Mouse (Mus musculus): ENCODE data around the gene Fryl.

Fryl gene

DNA sequence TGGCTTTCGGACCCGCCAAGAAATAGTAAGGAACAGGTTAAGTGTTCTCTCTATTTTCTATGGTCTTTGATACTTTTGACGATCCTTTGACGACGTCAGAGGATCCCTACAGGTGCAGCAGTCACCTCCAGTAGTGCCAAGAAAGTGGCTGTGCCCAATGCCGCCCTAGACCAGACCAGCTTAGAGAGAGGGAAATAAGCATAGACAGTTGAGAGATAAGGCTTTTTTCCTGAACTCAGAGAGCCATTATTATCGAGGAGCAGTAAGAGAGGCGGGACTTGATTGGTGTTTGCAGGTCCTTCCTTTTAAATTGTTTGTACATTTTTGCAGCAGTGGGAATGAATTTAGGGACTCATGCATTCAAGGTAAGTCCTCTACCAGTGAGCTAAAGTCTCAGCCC lies 1.3 kb upstream of the Fryl start:
- in situ Hi-C loops (cut with MboI; ENCODE audit: low sequenced_read_pairs) = no loop called here

DNA sequence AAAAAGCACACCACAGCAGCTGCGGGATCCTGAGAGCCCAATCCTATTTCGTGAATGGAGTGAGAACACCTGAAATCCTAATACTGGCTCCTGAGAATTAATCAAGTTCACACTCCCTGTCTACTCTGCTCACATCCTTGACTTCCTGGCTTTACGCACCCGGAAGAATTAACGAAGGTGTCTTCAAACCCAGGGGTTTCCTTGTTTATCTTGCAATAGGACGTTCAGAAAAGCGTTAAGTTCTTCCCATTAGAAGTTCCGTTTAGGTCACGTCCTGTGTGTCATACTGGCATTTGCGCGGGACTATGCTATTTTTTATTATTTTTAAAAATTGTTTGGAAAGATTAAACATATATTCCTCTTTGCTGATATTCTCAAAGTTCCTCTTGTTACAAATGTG lies 677 bp upstream of the Fryl start:
- in situ Hi-C loops (cut with MboI; ENCODE audit: low sequenced_read_pairs) = no loop called here

DNA sequence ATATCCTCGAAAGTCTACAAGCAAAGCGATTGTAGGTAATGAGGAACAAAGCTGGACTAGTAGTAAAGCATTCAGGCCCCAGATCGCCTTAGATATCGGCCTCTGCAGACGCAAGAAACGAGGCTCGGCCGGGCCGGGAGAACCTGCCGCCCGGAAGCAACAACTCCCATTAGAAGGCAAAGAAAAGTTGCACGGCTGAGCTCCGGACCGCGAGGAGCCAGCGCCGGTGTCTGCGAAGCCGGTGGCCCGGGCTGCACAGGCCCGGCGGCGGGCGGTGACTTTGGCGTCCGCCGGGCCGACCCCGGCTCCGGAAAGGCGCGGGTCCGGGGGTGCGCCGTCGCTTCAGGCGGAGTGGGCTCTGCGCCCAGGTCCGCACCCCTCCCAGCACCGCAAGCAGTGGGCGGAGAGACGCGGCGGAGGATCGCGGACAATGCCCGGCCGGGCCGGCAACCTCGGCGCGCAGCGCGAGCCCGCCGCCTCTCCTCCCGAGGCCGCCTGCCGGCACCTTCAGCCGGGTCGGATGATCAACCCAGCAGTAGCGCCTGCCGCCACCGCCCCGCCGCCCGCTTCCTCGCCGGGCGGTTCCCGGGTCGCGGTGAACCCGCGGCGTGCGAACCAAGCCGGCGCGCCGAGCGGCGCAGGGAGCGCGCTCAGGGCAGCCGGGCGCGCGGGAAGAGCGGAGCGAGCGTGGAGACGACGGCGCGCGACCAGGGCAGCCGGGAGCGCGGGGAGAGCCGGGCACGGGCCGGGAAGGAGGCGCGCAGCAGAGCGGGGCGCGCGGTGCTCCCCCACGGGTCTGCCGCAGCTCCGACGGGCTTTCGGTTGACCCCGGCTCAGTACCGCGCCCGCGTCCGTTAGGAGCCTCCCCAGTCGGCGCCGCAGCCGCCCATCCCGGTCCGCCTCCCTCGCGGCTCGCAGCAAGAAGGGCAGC lies 833 bp downstream of the Fryl start:
- in situ Hi-C loops (cut with MboI; ENCODE audit: low sequenced_read_pairs) = no loop called here

DNA sequence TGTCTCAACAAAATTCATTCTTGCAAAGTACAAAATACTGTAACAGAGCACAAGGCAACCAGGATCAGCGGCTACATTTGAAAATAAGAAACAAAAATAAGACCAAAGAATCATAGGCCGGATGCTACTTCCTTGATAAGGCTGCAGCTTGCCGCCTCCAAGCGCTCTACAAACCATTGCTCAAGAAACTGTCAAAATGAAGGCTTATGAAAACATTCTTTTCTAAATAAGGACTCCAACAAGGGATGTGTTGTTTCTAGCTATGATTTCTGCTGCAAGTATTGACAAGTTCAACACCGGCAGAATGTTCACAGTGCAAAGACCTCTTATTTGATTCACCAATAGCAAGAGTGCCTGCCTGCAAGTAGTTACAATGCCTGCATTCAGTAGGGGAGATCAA lies 1.8 kb downstream of the Fryl start:
- in situ Hi-C loops (cut with MboI; ENCODE audit: low sequenced_read_pairs) = no loop called here

DNA sequence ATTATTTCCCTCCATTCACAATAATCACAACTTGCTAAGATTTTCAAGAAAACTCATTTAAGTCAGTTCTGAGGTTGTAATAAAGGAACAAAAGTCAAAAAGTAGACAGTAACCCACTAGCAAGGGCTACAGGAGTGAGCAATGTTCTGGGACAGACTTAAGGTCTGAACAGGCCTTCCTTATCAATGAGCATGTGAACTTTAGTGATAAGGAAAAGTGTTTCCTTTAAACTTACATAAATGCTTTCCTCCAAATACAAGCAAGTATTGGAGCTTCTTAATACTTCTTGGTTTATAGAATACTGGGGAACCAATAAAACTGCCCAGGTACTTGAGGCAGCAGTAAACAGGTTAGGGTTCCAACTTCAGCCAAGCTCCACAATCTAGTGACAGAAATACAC lies 3.7 kb downstream of the Fryl start:
- in situ Hi-C loops (cut with MboI; ENCODE audit: low sequenced_read_pairs) = no loop called here

DNA sequence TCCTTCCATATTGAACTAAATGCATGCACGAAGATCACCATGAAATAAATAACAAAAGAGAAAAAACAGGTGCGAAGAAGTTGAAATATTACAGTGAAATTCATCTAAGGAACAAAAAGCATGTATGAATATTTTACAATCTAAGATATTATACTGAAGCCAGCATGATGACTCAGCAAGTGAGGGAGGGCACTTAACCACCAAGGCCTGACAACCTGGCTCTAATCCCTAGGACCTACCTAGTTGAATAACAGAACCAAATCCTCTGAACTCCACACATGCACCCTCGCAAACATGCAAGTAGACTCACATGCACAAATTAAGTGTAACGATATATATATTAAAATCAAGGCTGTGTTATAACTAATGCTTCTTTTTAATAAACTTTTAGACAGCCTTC lies 7.1 kb downstream of the Fryl start:
- in situ Hi-C loops (cut with MboI; ENCODE audit: low sequenced_read_pairs) = no loop called here

DNA sequence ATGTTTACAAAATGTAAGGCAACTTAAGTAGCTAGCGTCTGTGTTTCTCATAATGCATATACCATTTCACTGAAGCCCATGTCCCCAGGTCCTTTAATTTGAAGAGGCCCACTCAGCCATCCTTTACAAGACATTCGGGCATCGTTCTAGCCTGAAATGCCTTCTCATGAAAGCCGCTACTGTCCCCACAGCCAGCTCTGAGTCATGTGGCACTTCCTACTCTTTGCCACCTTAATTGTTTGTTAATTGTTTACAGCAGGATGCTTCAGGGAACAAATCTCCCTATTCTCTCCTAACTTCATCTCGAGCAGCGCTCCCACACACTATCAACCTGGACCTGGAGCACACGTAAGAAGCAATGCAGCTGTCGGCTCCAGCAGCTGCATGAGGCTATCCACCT lies 8.2 kb downstream of the Fryl start:
- in situ Hi-C loops (cut with MboI; ENCODE audit: low sequenced_read_pairs) = no loop called here

DNA sequence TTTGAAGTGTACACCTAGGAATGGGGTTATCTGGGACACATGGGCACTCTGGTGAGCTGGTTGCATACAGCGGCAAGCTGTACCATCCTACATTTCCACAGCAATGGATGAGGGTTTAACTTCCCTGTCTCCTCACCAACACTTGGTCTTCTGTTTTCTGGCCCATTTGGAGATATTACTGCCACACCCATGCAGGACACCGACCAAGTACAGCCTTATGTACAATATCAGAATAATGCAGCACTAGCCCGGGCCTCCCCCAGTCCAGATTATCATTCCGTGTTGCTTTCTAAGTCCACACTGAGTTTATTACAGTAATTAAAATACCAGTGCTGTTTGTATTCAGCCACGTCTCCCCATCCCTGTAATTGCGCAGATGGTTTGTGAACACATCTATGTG lies 10.0 kb downstream of the Fryl start:
- in situ Hi-C loops (cut with MboI; ENCODE audit: low sequenced_read_pairs) = no loop called here

DNA sequence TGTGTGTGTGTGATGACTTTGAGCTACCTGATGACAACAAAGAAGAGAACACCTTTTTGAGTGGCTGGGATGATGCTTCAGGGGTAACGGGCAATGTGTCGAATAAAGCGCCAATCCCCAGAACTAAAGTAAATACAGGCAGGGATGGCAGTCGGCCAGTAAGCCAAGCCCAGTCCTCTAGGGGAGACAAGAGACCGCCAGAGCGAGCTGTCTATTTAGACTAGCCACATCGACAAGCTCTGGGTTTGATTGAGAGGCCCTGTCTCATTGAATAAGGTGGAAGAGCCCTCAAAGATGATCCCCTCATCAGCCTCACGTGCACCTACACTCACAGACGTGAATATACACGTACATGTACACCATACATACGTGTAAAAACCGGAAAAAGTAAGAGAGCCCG lies 12.0 kb downstream of the Fryl start:
- in situ Hi-C loops (cut with MboI; ENCODE audit: low sequenced_read_pairs) = no loop called here

DNA sequence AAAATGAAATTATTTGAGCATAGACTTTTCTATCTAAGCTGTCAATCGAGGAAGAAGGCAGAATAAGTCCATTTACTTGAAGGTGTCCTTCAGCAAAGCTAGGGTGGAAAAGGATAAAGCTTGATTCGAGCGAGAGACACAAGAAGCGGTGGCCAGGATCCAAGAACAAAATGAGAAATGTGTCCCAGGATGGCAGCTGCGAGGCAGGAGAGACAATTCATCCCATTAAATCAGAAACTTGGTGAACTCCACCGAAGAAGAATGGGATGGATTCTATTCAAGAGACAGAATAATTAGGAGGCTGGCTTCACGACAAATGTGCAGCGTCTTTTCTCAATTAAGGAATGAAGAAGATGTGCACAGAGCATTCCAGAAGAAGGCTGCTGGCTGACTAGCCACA lies 14.5 kb downstream of the Fryl start:
- in situ Hi-C loops (cut with MboI; ENCODE audit: low sequenced_read_pairs) = no loop called here

DNA sequence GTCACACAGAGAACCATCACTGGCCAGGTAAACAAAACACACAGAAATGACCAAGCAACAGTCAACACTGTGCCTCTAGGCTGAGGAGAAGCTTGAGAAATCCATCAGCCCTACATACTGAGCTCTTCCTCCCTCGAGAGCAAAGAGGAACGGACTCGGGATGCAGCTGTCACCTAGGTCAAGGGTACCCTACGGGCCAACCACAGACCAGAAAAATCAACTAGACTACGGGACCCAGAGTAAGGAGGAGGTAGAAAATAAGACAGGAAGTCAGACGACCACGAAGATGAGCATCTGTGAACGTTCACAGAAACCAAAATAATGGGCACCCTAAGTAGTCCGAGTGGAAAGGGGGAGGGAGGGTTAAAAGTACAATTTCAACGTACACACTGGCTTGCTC lies 15.1 kb downstream of the Fryl start:
- in situ Hi-C loops (cut with MboI; ENCODE audit: low sequenced_read_pairs) = no loop called here

DNA sequence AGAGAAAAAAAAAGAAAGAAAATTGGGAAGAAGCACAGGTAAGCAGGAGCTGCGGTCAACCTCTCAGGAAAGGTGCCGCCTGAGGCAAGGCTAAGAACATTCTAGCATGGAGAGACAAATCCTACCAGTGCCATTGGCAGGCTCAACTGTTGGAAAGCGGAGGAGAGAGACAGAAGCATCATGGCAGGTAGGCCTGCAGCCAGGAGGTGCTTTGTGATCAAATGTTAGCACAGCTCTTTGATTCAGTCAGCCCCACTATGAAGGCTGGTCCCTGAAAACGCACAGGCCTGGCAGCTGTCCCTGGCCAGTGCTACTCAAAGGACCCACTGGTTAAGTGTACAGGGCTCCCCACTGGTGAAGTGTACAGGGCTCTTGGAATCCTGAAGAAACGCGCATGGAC lies 16.0 kb downstream of the Fryl start:
- in situ Hi-C loops (cut with MboI; ENCODE audit: low sequenced_read_pairs) = no loop called here

DNA sequence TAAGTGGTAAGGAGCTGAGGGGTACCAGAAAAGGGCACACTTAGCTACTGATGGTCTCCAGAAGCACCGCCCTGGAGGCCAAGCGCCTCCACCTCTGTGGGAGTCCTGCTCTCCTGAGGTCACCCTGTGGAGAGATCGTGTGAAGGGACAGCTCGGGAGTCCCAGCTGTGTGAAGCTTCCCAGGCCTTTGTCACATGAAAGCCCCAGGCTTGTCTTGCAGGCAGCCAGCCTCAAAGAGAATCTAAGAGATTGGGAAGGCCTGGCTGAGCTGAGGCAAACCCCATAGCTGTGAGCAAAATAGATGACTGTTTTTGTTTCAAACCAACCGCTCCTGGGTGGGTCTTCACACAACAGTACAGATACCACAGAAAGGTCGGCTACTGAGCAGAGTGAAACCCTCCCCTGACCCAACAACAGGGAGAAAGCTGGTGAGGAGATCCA lies 19.5 kb downstream of the Fryl start:
- in situ Hi-C loops (cut with MboI; ENCODE audit: low sequenced_read_pairs) = no loop called here

DNA sequence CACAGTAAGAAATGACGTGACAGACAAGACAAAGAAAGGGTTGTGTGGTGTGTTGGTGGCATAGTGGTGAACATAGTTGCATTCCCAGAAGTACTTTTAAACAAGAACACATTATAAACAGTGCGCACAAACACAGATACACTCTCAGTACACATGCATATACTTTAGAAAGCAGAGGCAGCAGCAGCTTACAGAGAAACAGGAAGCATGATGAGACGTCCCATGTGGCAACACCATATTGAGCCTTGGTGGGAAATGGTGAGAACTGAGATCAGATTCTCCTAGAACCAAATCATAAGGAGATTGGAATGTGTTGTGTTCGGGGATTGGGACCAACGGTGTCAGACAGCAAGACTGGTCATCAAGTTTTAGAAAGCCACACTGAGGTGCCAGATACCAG lies 21.2 kb downstream of the Fryl start:
- in situ Hi-C loops (cut with MboI; ENCODE audit: low sequenced_read_pairs) = no loop called here

DNA sequence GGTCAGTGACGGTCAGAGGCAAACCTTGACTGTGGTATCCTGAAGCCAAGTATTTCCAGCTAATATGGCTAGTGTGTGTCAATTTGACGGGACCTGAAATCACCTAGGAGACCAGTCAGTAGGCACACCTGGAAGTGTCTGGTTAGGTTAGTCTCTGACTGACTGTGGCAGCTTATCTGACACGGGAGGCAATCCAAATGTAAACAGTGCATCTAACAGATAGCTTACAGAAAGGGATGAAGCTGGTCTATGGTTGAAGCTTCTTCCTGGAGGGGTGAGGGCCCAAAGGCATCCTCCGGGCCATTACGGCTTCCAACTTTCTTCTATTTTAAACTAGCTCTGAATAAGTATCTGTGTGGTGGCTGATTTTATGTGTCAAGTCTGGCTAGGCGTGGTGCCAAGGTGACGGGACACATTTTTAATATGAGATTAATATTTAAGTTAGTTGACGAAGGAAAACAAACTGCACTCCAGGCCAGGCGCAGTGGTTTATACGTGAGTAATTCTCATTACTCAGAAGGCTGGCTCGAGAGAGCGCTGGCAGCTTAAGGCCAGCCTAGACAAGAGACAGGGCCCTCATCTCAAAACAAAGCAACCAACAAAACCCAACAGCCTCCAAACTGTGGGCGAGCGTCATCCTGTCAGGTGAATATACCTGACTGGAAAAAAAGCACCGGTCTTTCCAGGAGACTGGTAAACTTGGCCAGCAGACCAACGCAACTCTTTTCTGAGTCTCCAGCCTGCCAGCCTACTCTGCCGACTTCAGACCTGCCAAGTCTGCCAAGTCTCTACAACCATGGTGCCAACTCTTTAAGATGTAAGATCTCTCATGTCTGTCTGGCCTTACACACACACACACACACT lies 23.2 kb downstream of the Fryl start:
- in situ Hi-C loops (cut with MboI; ENCODE audit: low sequenced_read_pairs) = no loop called here

DNA sequence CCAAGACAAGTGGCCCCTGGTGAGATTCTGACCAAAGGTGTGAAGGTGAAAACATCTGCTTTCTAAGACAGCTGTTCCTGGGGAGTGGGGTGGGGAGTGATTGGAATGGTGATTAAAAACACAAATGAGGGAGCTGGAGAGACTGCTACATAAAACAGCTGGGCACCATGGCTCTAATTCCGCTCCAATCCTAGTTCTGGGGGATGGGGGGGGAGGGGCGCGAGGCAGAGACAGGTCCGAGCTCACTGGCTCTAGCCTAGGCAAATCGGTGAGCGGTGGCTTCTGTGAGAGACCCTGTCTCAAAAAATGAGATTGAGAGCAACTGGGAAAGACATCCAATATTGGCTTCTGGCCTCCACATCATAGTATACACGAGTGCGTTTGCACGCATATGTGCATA lies 24.2 kb downstream of the Fryl start:
- in situ Hi-C loops (cut with MboI; ENCODE audit: low sequenced_read_pairs) = no loop called here

DNA sequence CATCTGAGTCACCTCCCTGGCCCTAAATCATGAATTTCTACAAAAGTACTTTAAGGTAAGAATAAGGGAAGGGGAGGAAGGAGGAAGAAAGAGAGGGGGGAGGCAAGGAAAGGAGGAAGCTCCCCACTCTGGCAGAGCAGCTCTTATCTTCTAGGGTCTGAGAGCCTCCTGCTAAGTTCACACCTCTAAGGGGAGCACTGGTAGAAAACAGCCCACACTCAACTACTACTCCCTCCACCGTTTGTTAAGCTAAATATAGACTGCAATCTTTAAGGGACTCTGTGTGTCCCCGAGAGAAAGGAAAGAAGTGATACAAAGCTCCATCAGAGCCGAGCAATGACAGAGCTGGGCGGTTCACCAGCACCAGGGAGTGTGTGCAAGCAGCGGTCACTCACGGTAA lies 24.6 kb downstream of the Fryl start:
- in situ Hi-C loops (cut with MboI; ENCODE audit: low sequenced_read_pairs) = no loop called here

DNA sequence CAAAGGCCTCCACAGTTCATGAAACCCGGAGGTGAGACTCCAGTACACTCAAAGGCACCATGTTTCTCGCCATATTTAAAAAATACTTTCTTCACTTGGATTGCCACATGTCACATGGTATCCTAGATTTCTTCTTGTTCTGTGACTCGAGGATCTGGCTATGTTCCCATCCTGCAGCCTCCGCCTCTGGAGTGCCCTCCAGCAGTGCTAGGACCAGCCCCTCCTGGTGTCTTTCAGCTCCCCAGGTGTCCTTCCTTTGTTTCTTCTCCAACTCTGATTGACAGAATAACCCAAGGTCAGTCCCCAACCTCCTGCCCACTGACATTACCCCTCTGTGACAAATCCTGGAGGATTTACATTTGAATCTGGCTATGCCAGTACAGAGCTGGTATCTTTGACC lies 26.2 kb downstream of the Fryl start:
- in situ Hi-C loops (cut with MboI; ENCODE audit: low sequenced_read_pairs) = no loop called here

DNA sequence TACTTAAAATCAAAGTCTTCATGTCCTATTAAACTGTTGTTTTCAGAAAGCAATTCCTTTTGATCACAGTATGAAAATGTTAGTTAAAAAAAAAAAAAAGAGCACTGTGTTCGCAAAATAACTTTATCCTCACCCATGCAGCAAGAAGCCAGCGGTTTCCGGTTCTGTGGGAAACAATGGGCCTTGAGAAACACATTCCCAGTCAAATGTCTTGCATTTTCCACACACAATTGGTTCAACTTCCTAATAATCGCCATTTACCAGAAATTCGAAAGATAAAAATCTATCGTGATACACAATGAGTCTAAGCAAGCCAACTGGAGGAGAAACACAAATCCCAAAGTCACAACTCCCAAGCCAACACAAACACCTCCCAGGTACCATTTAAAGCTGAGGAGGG lies 27.0 kb downstream of the Fryl start:
- in situ Hi-C loops (cut with MboI; ENCODE audit: low sequenced_read_pairs) = no loop called here

DNA sequence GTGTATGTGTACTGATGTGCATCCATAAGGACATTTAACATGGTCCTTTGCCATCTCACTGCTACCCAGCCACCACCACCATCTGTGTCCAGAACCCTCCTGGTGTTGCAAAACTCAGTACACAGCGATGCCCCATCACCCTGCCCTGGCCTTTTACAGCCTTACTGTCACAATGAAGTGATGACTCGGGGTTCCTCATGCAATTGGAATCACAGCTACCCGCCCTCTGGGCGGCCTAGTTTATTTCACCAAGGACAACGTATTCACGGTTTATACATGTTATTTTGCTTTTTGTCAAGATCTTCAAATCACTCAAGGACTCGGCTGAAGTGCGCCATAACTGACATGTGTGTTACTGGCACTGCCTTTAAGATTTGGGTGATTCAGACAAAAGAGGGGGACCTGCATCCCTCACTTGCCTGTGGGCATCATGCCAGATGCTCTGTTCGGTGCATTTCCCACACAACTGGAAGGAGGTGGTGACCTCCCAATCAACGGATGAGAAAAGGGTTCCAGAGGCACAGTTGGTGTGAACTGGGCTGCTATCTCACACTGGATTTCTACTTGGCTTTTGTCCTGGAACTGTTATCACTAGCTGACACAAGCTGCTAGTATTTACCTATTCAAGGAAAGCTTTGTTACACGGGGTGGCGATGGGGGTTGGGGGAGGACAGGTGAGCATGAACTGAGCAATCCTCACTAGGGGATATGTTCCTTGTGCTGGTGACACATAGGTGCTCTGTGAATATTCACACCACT lies 27.9 kb downstream of the Fryl start:
- in situ Hi-C loops (cut with MboI; ENCODE audit: low sequenced_read_pairs) = no loop called here

DNA sequence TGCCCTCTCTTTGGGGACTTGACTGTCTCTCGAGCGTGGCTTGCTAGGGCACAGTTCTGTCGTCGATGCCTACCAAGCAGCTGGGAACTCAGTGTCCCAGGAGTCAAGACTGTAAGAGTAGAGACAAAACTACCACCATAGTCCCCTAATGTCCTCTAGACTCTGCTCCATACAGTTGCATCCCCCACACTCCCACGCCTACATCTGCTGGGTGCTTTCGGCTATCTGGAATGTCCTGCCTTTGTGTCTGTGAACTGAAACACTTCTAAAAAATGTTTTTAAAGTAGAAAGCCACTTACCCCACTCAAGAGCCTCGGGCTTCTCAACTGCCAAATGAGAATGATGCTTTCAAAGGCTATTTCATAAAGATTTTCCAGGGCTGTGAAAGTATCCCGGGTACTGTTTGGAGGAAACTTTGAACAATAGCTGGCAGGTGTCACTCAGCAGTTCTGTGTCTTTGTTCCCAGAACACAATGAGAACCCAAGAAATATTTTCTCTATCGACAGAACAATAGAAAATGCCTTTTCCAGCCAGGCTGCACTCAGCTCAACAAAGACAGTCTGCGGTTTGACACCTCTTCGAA lies 28.8 kb downstream of the Fryl start:
- in situ Hi-C loops (cut with MboI; ENCODE audit: low sequenced_read_pairs) = no loop called here

Data from CH12F3 (cell line).